Mouse (Mus musculus) naive thymus-derived CD4-positive, alpha-beta T cell, adult 5 months (primary cell): ENCODE results near the gene Cdh9. TPM values are rescaled to one million over a fixed set of nuclear protein-coding genes. Genes with fewer than 3 reads are reported as not detected.

Experiments used
- polyA plus RNA-seq: library from polyadenylated mRNA; unstranded; fragments of 100-300 nt; shearing (Covaris generic); gene quantifications from one replicate; pipeline ENCODE4 v1.2.1, GENCODE M21; 2017

Gene Cdh9
- not detected for polyA plus RNA-seq

GRCm38 (mm10) chr15:16728470-16729011 lies at the start of gene Cdh9:
TSS of gene Cdh9 (plus strand) at chr15:16728756.

